Mouse (Mus musculus) fibroblast of lung, adult 2 months (primary cell): ENCODE measurements at regions not wholly inside any gene's neighbourhood (a gene's known extent, or its start where the extent isn't known, plus 50 kb on each side); places are given as distances from the start of the nearest gene placed in this dataset.
A peak's percentile ranks its signal among the peaks of the same experiment; 100 is the strongest.

Source experiments
- DNase-seq: peaks from one replicate; pipeline ENCODE4 v3.0.0-alpha.2; 2011; ENCODE audit warnings: low read depth

DNA sequence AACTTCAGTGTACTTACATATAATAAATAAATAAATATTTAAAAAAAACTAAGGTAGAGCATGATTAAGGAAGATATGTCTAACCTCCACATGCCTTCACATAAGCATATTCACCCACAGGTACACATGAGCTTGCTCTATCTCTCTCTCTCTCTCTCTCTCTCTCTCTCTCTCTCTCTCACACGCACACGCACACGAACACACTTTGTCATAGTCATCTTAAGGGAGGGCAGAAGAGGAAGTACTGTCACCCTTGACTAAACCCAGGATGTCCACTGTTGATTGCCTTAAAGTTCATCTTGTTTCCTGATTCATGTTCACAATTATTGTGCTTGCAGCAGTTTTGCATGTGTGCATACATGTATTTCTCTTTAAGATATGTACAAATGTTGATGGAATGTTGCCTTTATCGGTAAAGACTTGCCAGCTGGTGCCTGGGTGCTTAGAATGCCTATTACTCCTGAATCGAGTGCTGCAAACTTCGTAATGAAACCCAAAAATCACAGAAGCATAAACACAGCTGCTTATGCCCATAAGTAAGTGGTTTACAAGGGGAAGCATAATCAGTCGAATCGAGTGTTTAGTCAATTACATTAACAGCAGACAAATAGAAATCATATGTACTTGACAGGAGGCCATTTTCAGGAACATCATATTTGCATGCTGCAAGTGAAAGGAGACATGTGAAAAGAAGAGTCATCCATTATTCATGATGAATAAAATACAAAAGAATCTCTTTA is 84.3 kb downstream of the Tmem168 start:
- no peak for DNase-seq

DNA sequence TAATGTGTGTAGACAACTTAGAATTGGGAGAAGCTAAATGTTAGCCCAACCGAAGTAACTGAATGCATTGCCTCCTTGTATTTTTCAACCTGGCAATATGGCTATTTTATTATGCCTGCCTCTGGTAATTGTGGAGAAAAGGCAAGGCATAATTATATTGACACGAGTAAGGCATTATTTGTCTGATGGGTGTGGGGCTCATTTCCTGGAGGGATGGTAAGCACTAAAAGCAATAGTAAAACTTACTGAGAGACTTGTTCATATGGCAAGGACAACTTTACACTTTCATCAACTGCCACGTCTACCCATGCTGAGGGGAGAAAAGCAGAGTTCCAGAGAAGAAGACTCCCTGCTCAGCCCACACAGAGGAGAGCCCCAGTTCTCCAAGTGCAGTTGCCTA is 93.8 kb downstream of the Tmem168 start:
- DNase-seq = no peak

DNA sequence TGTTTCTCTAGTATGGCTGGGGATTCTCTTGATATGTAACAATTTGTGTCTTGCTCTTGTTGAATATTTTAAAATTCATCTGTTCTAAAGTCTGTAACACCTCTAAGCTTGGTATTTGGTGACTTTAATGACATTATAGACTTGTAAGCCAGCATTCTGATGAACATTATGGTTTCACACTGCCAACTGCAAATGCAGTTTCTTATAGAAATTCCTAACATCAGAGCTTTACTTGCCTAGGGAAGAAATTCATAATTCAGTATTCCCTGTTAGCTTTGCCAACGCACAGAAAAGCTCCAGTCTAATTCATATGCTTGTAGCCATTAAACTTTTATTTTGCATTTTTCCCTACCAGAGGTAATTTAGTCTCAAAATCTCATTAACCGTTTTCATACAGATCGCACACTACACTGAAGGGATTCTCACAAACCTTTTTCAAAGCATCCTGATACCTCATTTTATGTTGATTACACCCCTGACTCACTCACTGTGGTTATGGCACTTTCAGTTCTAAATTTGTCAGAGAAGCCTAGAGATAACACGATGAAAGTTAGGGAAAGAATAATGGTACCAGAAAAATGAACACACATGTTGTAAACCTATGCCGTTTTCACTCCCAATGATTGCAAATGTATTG is 131.3 kb downstream of the Tmem168 start:
- DNase-seq = no peak

- DNase-seq = no peak
These were observed 158.6 kb downstream of the Tmem168 start for GRCm38 (mm10) chr6:13449160-13449787.

DNA sequence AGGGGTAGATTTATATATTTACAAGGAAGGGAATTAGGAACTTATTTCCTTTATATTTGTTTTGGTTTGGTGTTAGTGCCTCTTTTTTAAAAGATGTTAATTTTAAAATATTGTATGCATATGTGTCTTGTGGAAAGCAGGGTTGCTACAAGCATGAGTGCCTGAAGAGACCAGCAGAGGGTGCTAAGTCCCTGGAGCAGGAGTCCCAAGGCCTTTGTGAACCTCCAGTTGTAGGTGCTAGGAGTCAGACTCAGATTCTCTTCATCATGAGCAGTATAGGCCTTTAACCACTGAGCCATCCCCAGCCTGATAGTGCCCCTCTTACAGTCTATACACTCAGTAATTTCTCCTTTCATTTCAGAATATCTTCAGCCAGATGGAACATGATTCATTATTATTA is 189.0 kb upstream of the Vwde start:
- peak; percentile 4 for DNase-seq

DNA sequence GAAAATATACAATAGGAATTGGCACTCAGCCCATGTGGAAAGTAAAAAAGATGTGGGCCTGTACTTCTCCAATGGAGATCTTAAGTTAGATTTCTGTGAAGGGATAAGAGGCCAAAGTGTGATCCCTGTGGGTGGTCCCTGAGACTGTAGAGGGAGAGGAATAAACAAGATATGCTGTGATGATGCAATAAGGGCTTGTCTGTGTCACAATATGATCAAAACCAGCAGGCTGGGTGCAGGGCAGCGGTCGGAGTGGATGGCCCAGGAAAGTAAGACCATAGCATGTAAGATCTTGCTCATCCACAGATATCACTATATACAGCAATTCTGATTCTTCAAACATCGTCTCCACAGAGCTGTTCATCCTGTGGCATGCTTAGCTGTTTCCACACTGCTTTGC is 188.3 kb upstream of the Vwde start:
- no peak for DNase-seq

DNA sequence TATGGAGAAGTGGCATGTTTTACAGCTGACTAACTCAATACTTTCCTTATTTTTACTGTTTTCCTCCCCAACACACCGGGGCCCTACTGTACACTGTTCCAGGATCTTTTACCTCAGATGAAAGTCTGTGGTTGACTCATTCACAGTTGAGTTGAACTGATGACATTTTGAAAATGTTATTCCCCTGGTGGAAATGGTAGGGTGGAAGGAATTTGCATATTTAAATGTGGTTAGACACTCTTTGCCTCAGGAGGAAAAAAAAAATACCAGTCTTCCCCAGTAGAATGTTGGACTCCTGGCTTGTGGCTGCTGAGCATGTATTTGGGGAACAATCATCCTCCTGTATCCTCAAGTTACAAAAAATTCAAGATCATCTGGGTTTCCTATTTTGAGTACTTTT is 159.7 kb upstream of the Vwde start:
- DNase-seq = peak; percentile 67

DNA sequence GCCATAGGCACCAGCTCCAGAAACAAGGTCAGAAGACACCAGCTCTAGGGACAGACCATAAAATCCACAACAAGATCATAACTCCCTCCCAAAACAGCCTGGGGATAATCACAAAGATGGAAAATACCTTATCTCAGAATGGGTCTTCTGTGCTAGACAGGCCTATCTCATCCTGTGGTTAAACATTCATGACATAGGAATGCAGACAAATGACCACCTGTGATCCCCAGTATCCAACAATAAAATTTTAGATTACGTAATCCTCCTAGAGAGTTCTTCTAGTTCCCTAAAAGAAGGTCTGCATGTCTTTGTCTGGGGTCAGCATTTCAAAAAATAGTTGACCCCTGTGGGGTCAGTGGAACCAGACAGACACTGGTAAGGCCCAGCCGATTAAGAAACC is 158.4 kb upstream of the Vwde start:
- no peak for DNase-seq

DNA sequence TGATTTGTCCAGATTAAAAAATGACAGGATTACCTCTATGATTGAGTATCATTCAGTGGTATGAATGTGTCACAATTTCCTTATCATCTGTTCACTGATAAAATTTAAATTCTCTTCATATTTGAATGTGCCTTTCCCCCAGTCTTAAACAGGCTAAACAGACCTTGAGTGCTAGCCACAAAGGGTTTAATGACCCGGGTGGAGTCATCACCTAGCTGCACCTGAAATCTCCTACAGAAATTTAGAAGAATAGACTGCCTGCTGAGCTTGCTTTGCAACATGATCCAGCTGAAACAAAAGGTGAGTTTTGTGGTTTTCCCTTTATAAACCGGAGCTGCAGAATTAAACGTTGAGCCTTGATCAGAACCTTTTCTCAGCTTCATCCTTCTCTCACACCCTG is 156.1 kb upstream of the Vwde start:
- no peak for DNase-seq

GRCm38 (mm10) chr6:13379727-13380126 is 155.0 kb upstream of the Vwde start:
- no peak for DNase-seq

DNA sequence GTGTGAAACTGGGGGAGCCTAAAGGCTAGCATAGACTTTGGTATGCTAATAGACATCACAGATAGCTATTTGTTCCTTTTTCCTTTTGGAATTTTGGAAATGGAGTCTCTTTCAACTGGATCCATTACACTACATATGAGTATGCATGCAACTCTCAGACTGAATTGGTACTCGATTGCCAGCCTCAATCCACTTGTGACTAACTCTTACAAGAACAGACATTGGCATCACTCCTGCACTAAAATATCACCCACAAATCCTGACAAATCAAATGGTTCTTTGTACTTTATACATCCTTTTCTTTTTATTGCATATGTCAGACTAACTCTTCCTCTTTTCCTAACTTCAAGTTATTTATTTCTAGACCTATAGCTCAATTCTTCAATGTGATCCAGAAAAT is 149.1 kb upstream of the Vwde start:
- no peak for DNase-seq

GRCm38 (mm10) chr6:13369709-13370296 is 145.0 kb upstream of the Vwde start:
- DNase-seq = no peak
